Mouse (Mus musculus): ENCODE results near the gene Fgfr2.

Fgfr2 gene

GRCm38 (mm10) chr7:130800681-130801080 lies 2322.5 kb downstream of the Fgfr2 start:
- in situ Hi-C loops (cut with MseI, MboI) = no loop called here

GRCm38 (mm10) chr7:130799418-130799817 lies 2323.7 kb downstream of the Fgfr2 start:
- in situ Hi-C loops (cut with MseI, MboI) = no loop called here

GRCm38 (mm10) chr7:130797524-130797923 lies 2325.6 kb downstream of the Fgfr2 start:
- in situ Hi-C loops (cut with MseI, MboI) = no loop called here

GRCm38 (mm10) chr7:130796786-130797185 lies 2326.4 kb downstream of the Fgfr2 start:
- in situ Hi-C loops (cut with MseI, MboI) = no loop called here

GRCm38 (mm10) chr7:130793671-130794070 lies 2329.5 kb downstream of the Fgfr2 start:
- in situ Hi-C loops (cut with MseI, MboI) = no loop called here

- in situ Hi-C loops (cut with MseI, MboI) = no loop called here
These were observed 2333.7 kb downstream of the Fgfr2 start for GRCm38 (mm10) chr7:130789456-130789855.

- in situ Hi-C loops (cut with MseI, MboI) = no loop called here
These were observed 2334.2 kb downstream of the Fgfr2 start for GRCm38 (mm10) chr7:130788950-130789349.

GRCm38 (mm10) chr7:130787537-130787936 lies 2335.6 kb downstream of the Fgfr2 start:
- in situ Hi-C loops (cut with MseI, MboI) = no loop called here

GRCm38 (mm10) chr7:130786708-130787107 lies 2336.4 kb downstream of the Fgfr2 start:
- in situ Hi-C loops (cut with MseI, MboI) = no loop called here

GRCm38 (mm10) chr7:130785923-130786575 lies 2337.1 kb downstream of the Fgfr2 start:
- in situ Hi-C loops (cut with MseI, MboI) = no loop called here

GRCm38 (mm10) chr7:130782501-130783050 lies 2340.6 kb downstream of the Fgfr2 start:
- in situ Hi-C loops (cut with MseI, MboI) = no loop called here

GRCm38 (mm10) chr7:130780866-130781419 lies 2342.2 kb downstream of the Fgfr2 start:
- in situ Hi-C loops (cut with MseI, MboI) = no loop called here

- in situ Hi-C loops (cut with MseI, MboI) = loop anchor here in 1 of 2 experiments (10.0 kb wide), 1 partner anchor 141 kb away; no protein-coding TSS in a partner anchor
These were observed 2349.1 kb downstream of the Fgfr2 start, which contains the start of gene Btbd16 for GRCm38 (mm10) chr7:130773914-130774630. Gene Btbd16 (plus strand): TSS chr7:130774069.

- in situ Hi-C loops (cut with MseI, MboI) = loop anchor here in 1 of 2 experiments (10.0 kb wide), 1 partner anchor 142 kb away; no protein-coding TSS in a partner anchor
These were observed 2349.8 kb downstream of the Fgfr2 start for GRCm38 (mm10) chr7:130773171-130773830.

GRCm38 (mm10) chr7:130770707-130771106 lies 2352.4 kb downstream of the Fgfr2 start:
- in situ Hi-C loops (cut with MseI, MboI) = loop anchor here in 1 of 2 experiments (10.0 kb wide), 1 partner anchor 144 kb away; no protein-coding TSS in a partner anchor

GRCm38 (mm10) chr7:130768151-130768550 lies 2355.0 kb downstream of the Fgfr2 start:
- in situ Hi-C loops (cut with MseI, MboI) = no loop called here

- in situ Hi-C loops (cut with MseI, MboI) = no loop called here
These were observed 2356.6 kb downstream of the Fgfr2 start for GRCm38 (mm10) chr7:130766411-130767170.

- in situ Hi-C loops (cut with MseI, MboI) = no loop called here
These were observed 2359.0 kb downstream of the Fgfr2 start for GRCm38 (mm10) chr7:130764160-130764559.

- in situ Hi-C loops (cut with MseI, MboI) = no loop called here
These were observed 2360.9 kb downstream of the Fgfr2 start for GRCm38 (mm10) chr7:130762071-130762897.

- in situ Hi-C loops (cut with MseI, MboI) = no loop called here
These were observed 2365.8 kb downstream of the Fgfr2 start for GRCm38 (mm10) chr7:130757326-130757865.

All from mouse trophoblast stem cell (cell line).